In the genomic region with DNA sequence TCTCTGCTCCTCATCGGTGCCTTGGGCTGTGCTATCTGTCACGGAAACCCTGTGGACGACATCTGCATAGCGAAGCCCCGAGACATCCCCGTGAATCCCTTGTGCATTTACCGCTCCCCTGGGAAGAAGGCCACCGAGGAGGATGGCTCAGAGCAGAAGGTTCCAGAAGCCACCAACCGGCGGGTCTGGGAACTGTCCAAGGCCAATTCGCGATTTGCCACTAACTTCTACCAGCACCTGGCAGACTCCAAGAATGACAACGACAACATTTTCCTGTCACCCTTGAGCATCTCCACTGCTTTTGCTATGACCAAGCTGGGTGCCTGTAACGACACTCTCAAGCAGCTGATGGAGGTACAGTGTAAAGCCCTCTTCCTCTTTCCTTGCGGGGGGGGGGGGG, we compare ENCODE assay signal across 24 mouse cellular contexts. TPM values are rescaled to one million over a fixed set of nuclear protein-coding genes. Genes with fewer than 3 reads are reported as not detected.
DNase-seq lines count a peak whose midpoint lies in the region; ATAC-seq and TF ChIP-seq lines count a peak whose summit lies in the region.
"Had no signal": no experiment of that assay in that cellular context is flagged by ENCODE, and none has a peak within 500 bp of the region (broad histone marks: within the 10 kb centered on the region; RNA-seq: fewer than 3 reads in every experiment).

No protein-coding gene starts in this region.

- TF ChIP-seq CTCF in liver, adult 2 months (IDR thresholded peaks at IDR 0.05; ENCODE audit: low read depth, low read length), result peak; percentile 58
- no peak for TF ChIP-seq CTCF in liver, postnatal 0 days (IDR thresholded peaks at IDR 0.05; ENCODE audit: low read depth)
- TF ChIP-seq CTCF in hindbrain, postnatal 0 days (IDR thresholded peaks at IDR 0.05; ENCODE audit: low read depth), result no peak

- WGBS in liver, adult 2 months, result 24% methylated on average over 15 of the region's 15 CpGs
- 78% methylated on average over 15 of the region's 15 CpGs for WGBS in liver, embryonic 13.5 days (ENCODE audit: insufficient replicate concordance)
- WGBS in liver, postnatal 0 days (ENCODE audit: insufficient replicate concordance), result 71% methylated on average over 14 of the region's 15 CpGs
- 91% methylated on average over 14 of the region's 15 CpGs for WGBS in hindbrain, postnatal 0 days

- H3K9me3 ChIP-seq in liver, embryonic 13.5 days (replicated peaks), result no peaks in the 10 kb centered on the region
- H3K9me3 ChIP-seq in liver, postnatal 0 days (ENCODE audit: low read length), result no peaks in the 10 kb centered on the region
- H3K9me3 ChIP-seq in hindbrain, postnatal 0 days (ENCODE audit: low read length), result no peaks in the 10 kb centered on the region
- H3K9me3 ChIP-seq: embryonic facial prominence, embryonic 15.5 days; forebrain, embryonic 12.5 days; heart, embryonic 10.5 days; hindbrain, embryonic 15.5 days had no signal

- no peak for TF ChIP-seq POLR2A in liver, adult 2 months (IDR thresholded peaks at IDR 0.05; ENCODE audit: extremely low read depth, insufficient read depth, low read length)

- peak overlapping the region; percentile 98 for H3K27ac ChIP-seq in liver, adult 2 months (replicated peaks; ENCODE audit: insufficient read depth, low read depth, low read length)
- no peak overlapping the region for H3K27ac ChIP-seq in liver, embryonic 13.5 days
- H3K27ac ChIP-seq in liver, postnatal 0 days (ENCODE audit: low read depth), result no peak overlapping the region
- H3K27ac ChIP-seq in hindbrain, postnatal 0 days, result no peak overlapping the region
- H3K27ac ChIP-seq: embryonic facial prominence, embryonic 15.5 days; forebrain, embryonic 12.5 days; gastrocnemius, adult 2 months; heart, embryonic 10.5 days; hindbrain, embryonic 15.5 days had no signal

- peaks cover 41% of the 10 kb centered on the region for H3K36me3 ChIP-seq in liver, adult 2 months (ENCODE audit: control insufficient read depth, insufficient read depth, low read length)
- peaks cover 7% of the 10 kb centered on the region; the same call in 1 of the 2 replicates for H3K36me3 ChIP-seq in liver, embryonic 13.5 days
- H3K36me3 ChIP-seq in liver, postnatal 0 days (replicated peaks; ENCODE audit: insufficient read depth, low read length), result peaks cover 17% of the 10 kb centered on the region
- no peaks in the 10 kb centered on the region for H3K36me3 ChIP-seq in hindbrain, postnatal 0 days (ENCODE audit: insufficient read depth, low read length)
- H3K36me3 ChIP-seq: embryonic facial prominence, embryonic 15.5 days; forebrain, embryonic 12.5 days; heart, embryonic 10.5 days; hindbrain, embryonic 15.5 days had no signal

- ATAC-seq in liver, embryonic 13.5 days (ENCODE audit: low read depth), result no peak
- no peak for ATAC-seq in liver, postnatal 0 days
- ATAC-seq in hindbrain, postnatal 0 days, result no peak
- ATAC-seq: CD4-positive, CD25-positive, alpha-beta regulatory T cell, adult 4 months; inflammation-experienced regulatory T-cells, adult 6 months had no signal

- DNase-seq in liver, adult 2 months (ENCODE audit: extremely low read depth, low read depth, low spot score), result peak; percentile 61
- DNase-seq in liver (no peak), R1 (ENCODE audit: low read depth, low spot score) (peak; percentile 56)
- DNase-seq in liver, embryonic 13.5 days, result no peak
- peak; percentile 37 for DNase-seq in liver, postnatal 0 days
- DNase-seq in gastrocnemius, postnatal 25 days, result no peak
- DNase-seq in hindbrain, postnatal 0 days (ENCODE audit: low spot score), result no peak
- no peak for DNase-seq in ovary, adult 18-20 months (ENCODE audit: low spot score)
- DNase-seq: adrenal gland, postnatal 10 days; B cell, adult 2 months; cerebellum, adult 11 months; cerebellum, adult 8-10 months; cerebellum, postnatal 14 days; embryo, embryonic 11 days; gastrocnemius, adult 2 months; gastrocnemius, postnatal 36 days; heart, adult 18-20 months; heart, postnatal 14 days had no signal

- H3K79me2 ChIP-seq in liver, adult 2 months (ENCODE audit: control insufficient read depth, insufficient read depth, low read length), result peaks cover 12% of the 10 kb centered on the region

- no peaks in the 10 kb centered on the region for H3K27me3 ChIP-seq in liver, adult 2 months (ENCODE audit: control insufficient read depth, insufficient read depth, low read length)
- no peaks in the 10 kb centered on the region for H3K27me3 ChIP-seq in liver, embryonic 13.5 days
- no peaks in the 10 kb centered on the region for H3K27me3 ChIP-seq in liver, postnatal 0 days (ENCODE audit: insufficient read depth, low read length)
- no peaks in the 10 kb centered on the region for H3K27me3 ChIP-seq in hindbrain, postnatal 0 days (ENCODE audit: insufficient read depth, low read length)
- H3K27me3 ChIP-seq: embryonic facial prominence, embryonic 15.5 days; forebrain, embryonic 12.5 days; hindbrain, embryonic 15.5 days had no signal

- TF ChIP-seq EP300 in liver, postnatal 0 days (IDR thresholded peaks at IDR 0.05; ENCODE audit: low read depth), result no peak

- peak overlapping the region; percentile 64 for H3K4me3 ChIP-seq in liver, adult 2 months (ENCODE audit: insufficient read depth, low read depth, low read length)
- peak overlapping the region; percentile 49 for H3K4me3 ChIP-seq in liver, embryonic 13.5 days (replicated peaks)
- peak overlapping the region; percentile 46 for H3K4me3 ChIP-seq in liver, postnatal 0 days (ENCODE audit: low read depth, low read length)
- no peak overlapping the region for H3K4me3 ChIP-seq in hindbrain, postnatal 0 days (ENCODE audit: low read length)
- H3K4me3 ChIP-seq: embryonic facial prominence, embryonic 15.5 days; forebrain, embryonic 12.5 days; gastrocnemius, adult 2 months; heart, embryonic 10.5 days; hindbrain, embryonic 15.5 days had no signal

- H3K9ac ChIP-seq in liver, adult 2 months (ENCODE audit: low read depth, low read length), result peak overlapping the region; percentile 90
- no peak overlapping the region for H3K9ac ChIP-seq in liver, embryonic 13.5 days
- peak overlapping the region; percentile 62 for H3K9ac ChIP-seq in liver, postnatal 0 days (replicated peaks)
- H3K9ac ChIP-seq in hindbrain, postnatal 0 days (replicated peaks; ENCODE audit: low read length), result no peak overlapping the region
- H3K9ac ChIP-seq: embryonic facial prominence, embryonic 15.5 days; forebrain, embryonic 12.5 days; hindbrain, embryonic 15.5 days had no signal

- H3K4me2 ChIP-seq in liver, embryonic 13.5 days, result peak overlapping the region; percentile 41
- peak overlapping the region; percentile 64 for H3K4me2 ChIP-seq in liver, postnatal 0 days (ENCODE audit: low read depth, low read length)
- H3K4me2 ChIP-seq in hindbrain, postnatal 0 days (ENCODE audit: low read depth, low read length), result no peak overlapping the region
- H3K4me2 ChIP-seq: embryonic facial prominence, embryonic 15.5 days; forebrain, embryonic 12.5 days; hindbrain, embryonic 15.5 days had no signal

- H3K4me1 ChIP-seq in liver, adult 2 months (ENCODE audit: control insufficient read depth, insufficient read depth, low read length), result peaks cover 27% of the 10 kb centered on the region
- 0 out of 2 replicates have a peak, but pooled peaks cover 4% of the 10 kb centered on the region for H3K4me1 ChIP-seq in liver, embryonic 13.5 days (replicated peaks)
- peaks cover 3% of the 10 kb centered on the region; the same call in 1 of the 2 replicates for H3K4me1 ChIP-seq in liver, postnatal 0 days (ENCODE audit: insufficient read depth)
- no peaks in the 10 kb centered on the region for H3K4me1 ChIP-seq in hindbrain, postnatal 0 days (ENCODE audit: insufficient read depth, low read length)
- H3K4me1 ChIP-seq: embryonic facial prominence, embryonic 15.5 days; forebrain, embryonic 12.5 days; heart, embryonic 10.5 days; hindbrain, embryonic 15.5 days had no signal

RNA-seq across cellular contexts. Expression of gene Serpinc1, which starts 11.0 kb away (rescaled TPM):
- 3,274 and 4,209 TPM in 2 replicates for total RNA-seq in liver, adult 2 months (2014; rRNA removed)
- polyA plus RNA-seq in liver, adult 2 months (2012; rRNA removed), result 4,695 and 5,808 TPM in 2 replicates
- polyA plus RNA-seq in liver, embryonic 13.5 days (2015; fragmentation: Nextera tagmentation; extraction: Ambion mirVana), result 326 and 385 TPM in 2 replicates
- polyA plus RNA-seq in liver, postnatal 0 days (2015; fragmentation: Nextera tagmentation; extraction: Ambion mirVana), result 3,100 and 3,165 TPM in 2 replicates
- total RNA-seq in gastrocnemius, postnatal 25 days (2021), result under 1 TPM in 1 of 2 experiments, not detected in 1; 0.08 TPM
- total RNA-seq in hindbrain, postnatal 0 days (2014; rRNA removed), result 0.04 and 0.05 TPM in 2 replicates
- 2.3 and 2.6 TPM in 2 replicates for polyA plus RNA-seq in hindbrain, postnatal 0 days (2015; fragmentation: Nextera tagmentation; extraction: Ambion mirVana)

RNA-seq across cellular contexts. Expression of gene Zbtb37, which starts 45.3 kb away (rescaled TPM):
- total RNA-seq in liver, adult 2 months (2014; rRNA removed), result 4.3 and 4.4 TPM in 2 replicates
- polyA plus RNA-seq in liver, adult 2 months (2012; rRNA removed), result 0.33 and 0.97 TPM in 2 replicates
- 2.5 and 3.2 TPM in 2 replicates for polyA plus RNA-seq in liver, embryonic 13.5 days (2015; fragmentation: Nextera tagmentation; extraction: Ambion mirVana)
- 2.0 and 2.3 TPM in 2 replicates for polyA plus RNA-seq in liver, postnatal 0 days (2015; fragmentation: Nextera tagmentation; extraction: Ambion mirVana)
- 1 to 10 TPM; 4.8 to 7.8 TPM for total RNA-seq in gastrocnemius, postnatal 25 days (2021)
- total RNA-seq in hindbrain, postnatal 0 days (2014; rRNA removed), result 24.4 and 85.1 TPM in 2 replicates
- polyA plus RNA-seq in hindbrain, postnatal 0 days (2015; fragmentation: Nextera tagmentation; extraction: Ambion mirVana), result 8.4 and 9.6 TPM in 2 replicates

Comparison
In these comparisons a context has a peak if more than half of its experiments do, and no peak if none do; other contexts are left out.
1. DNase-seq: peak in liver, adult 2 months (single experiment), R1 (single experiment) and liver, postnatal 0 days (single experiment); none in liver (single experiment), liver, embryonic 13.5 days (single experiment), gastrocnemius, postnatal 25 days (single experiment), hindbrain, postnatal 0 days (single experiment) and ovary, adult 18-20 months (single experiment).
2. H3K9ac ChIP-seq: peak in liver, adult 2 months (single experiment) and liver, postnatal 0 days (single experiment); none in liver, embryonic 13.5 days (single experiment) and hindbrain, postnatal 0 days (single experiment).
3. RNA of gene Serpinc1, which starts 11.0 kb away (polyA plus RNA-seq): 4,695 to 5,808 TPM in liver, adult 2 months, 3,100 to 3,165 TPM in liver, postnatal 0 days and 326 to 385 TPM in liver, embryonic 13.5 days; 2.3 to 2.6 TPM in hindbrain, postnatal 0 days; every median in the first group is over 10 times any median in the second.